Mouse (Mus musculus) cerebellum, adult 2 months (tissue): Measurements from ENCODE around the gene Lyrm7. TPM values are rescaled to one million over a fixed set of nuclear protein-coding genes. Genes with fewer than 3 reads are reported as not detected.

Source experiments
- DNase-seq, 2 experiments: peaks; one replicate each; pipeline ENCODE4 v3.0.0; 2021
- H3K27ac ChIP-seq: fragments of 200-500 bp; 2 replicates; pipeline ENCODE4 v1.5.1; 2012; ENCODE audit warnings: low read length, control low read depth, inconsistent platforms; ENCODE audit not compliant: insufficient read depth
- H3K27me3 ChIP-seq: fragments of 200-500 bp; 2 replicates; pipeline ENCODE4 v1.6.1; 2012; ENCODE audit warnings: inconsistent platforms, mild to moderate bottlenecking, low read length, moderate library complexity; ENCODE audit not compliant: control insufficient read depth, insufficient read depth
- H3K4me1 ChIP-seq: fragments of 200-500 bp; 2 replicates; pipeline ENCODE4 v1.6.1; 2011; ENCODE audit warnings: low read length; ENCODE audit not compliant: control insufficient read depth, insufficient read depth
- H3K4me3 ChIP-seq: fragments of 200-500 bp; replicated peaks from 2 replicates; pipeline ENCODE3; 2011; ENCODE audit warnings: mild to moderate bottlenecking, low read depth, low read length, control low read depth; ENCODE audit not compliant: insufficient read depth
- CTCF ChIP-seq: fragments of 200-500 bp; IDR thresholded peaks from 2 replicates; pipeline ENCODE4 v1.5.1; 2011; ENCODE audit warnings: low read depth, mild to moderate bottlenecking, control low read depth, low read length, moderate library complexity, borderline replicate concordance; ENCODE audit not compliant: insufficient read depth
- POLR2A ChIP-seq: fragments of 200-500 bp; IDR thresholded peaks from 2 replicates; pipeline ENCODE4 v1.6.1; 2011; ENCODE audit warnings: low read length, control low read depth, borderline replicate concordance; ENCODE audit not compliant: insufficient read depth
- WGBS: fragments of 180-500 bp; shearing (Covaris S2); methylation state at CpG from one replicate; pipeline ENCODE4 v1.1.7; 2018; 5-methylcytosine and 5-hydroxymethylcytosine counted together
- polyA plus RNA-seq: library from polyadenylated mRNA; depleted of rRNA; stranded (reverse); fragments of >200 nt; gene quantifications from 2 replicates; pipeline ENCODE4 v1.2.3, GENCODE M21; 2012

Gene Lyrm7
- polyA plus RNA-seq, 1 experiment = 24.3 TPM

DNA sequence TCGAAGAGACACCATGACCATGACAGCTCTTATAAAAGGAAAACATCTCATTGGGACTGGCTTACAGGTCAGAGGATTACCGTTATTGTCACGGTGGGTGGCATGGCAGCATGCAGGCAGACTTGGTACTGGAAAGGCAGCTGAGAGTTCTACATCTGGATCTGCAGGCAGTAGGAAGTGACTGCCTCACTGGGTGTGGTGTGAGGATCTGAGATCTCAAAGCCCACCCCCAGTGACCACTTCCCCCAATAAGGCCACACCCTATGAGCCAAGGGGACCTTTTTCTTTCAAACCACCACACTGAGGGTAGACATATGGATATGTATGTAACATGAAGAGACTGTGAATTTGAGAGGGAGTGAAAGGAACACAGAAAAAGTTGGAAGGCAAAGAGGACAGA lies 66.0 kb downstream of the Lyrm7 start:
- TF ChIP-seq CTCF (no peak), POLR2A (no peak)
- Histone ChIP-seq H3K4me3 (no peak overlapping the region), H3K4me1 (no peaks in the 10 kb centered on the region), H3K27ac (no peak overlapping the region), H3K27me3 (no peaks in the 10 kb centered on the region)
- no peak for DNase-seq
- 83% methylated on average over 3 of the region's 3 CpGs for WGBS

DNA sequence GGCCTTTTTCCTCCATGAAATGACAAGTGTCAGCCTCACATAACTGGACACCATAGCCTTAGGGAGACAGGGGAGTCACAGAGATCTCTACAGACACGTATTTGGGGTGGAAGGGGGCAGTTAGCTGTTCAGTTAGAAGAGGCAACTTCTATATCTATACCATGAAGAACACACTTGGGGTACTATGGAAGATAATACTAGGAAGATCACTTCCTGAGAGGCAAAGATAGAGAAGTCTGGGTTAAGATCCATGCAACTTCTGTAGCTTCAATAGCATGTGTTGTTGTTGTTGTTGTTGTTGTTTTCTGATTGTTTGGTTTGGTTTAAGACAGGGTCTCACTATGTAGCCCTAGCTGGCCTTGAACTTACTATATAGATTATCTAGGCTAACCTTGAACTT lies 67.5 kb downstream of the Lyrm7 start:
- Histone ChIP-seq H3K4me3 (no peak overlapping the region), H3K4me1 (no peaks in the 10 kb centered on the region), H3K27me3 (no peaks in the 10 kb centered on the region), H3K27ac (no peak overlapping the region)
- no peak for DNase-seq
- TF ChIP-seq POLR2A = no peak
- 80% methylated on average over 1 of the region's 1 CpGs for WGBS

DNA sequence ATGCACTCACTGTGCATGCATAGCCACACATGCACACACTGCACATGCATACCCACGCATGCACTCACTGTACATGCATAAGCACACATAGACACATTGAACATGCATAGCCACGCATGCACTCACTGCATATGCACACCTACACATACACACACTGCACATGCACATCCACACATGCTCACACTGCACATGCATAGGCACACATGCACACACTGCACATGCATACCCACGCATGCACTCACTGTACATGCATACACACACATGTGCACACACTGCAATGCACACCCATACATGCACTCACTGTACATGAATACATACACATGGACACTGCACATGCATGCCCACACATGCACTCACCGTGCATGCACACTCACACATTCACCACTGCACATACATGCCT lies 69.3 kb downstream of the Lyrm7 start:
- no peak for DNase-seq
- Histone ChIP-seq H3K27ac (no peak overlapping the region), H3K27me3 (no peaks in the 10 kb centered on the region), H3K4me1 (no peaks in the 10 kb centered on the region), H3K4me3 (no peak overlapping the region)
- TF ChIP-seq CTCF (no peak), POLR2A (no peak)
- 94% methylated on average over 4 of the region's 4 CpGs for WGBS

DNA sequence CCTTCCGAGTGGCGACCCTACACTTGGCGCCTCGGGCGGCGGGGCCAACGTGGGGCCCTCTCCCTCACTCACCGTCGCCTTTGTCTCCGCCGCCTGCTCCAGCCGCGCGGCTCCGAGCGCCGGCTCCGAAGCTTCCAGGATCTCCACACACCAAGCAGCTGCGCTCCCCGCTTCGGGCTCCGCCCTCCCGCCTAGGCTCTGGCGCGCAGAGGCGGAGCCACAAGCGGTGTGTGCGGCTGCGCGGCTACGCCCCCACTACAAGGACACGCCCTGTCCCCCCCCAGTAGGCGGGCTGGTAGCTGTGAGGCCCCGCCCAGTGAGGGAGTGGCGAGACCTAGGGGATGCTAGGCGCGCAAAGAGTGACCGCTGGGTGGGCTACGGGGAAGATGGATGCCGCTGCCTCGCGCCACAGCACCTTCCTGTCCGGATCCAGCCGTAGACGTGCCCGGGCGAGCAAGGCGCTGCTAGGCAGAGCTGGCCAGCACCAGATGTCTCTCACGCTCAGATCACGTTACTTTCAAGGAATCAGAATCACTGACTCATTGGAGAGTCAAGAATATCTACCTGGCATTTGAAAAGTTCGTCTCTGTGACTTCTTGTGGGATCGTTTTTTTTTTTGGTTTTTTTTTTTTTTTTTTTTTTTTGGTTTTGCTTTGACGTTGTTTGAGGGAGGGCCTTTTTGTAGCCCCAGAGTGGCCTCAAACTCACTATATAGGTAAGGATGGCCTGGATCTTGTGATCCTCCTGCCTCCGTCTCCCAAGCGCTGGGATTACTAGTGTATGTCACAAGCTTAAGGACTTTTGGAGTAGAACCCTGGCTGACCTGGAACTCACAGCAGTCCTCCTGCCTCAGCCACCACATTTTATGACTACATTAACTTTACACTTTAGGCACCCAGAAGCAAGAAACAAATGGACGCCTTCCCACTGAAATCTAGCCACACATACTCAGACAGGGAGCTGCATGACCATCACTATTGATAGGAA lies 72.9 kb downstream of the Lyrm7 start, which contains the start of gene Cdc42se2:
Gene Cdc42se2, minus strand, starts transcription at position 188 of the 987 bp plus-strand sequence.
- H3K4me1 ChIP-seq = no peaks in the 10 kb centered on the region
- no peaks in the 10 kb centered on the region for H3K27me3 ChIP-seq
- peak within 1 kb of the TSS; percentile 73 for H3K4me3 ChIP-seq
- peak; percentile 95 to 96 for DNase-seq
- WGBS = 3% methylated on average over 56 of the region's 56 CpGs
- H3K27ac ChIP-seq = peak within 1 kb of the TSS; percentile 42
- no peak for TF ChIP-seq CTCF
- TF ChIP-seq POLR2A = peak; percentile 76; the same call in 1 of the 2 replicates

DNA sequence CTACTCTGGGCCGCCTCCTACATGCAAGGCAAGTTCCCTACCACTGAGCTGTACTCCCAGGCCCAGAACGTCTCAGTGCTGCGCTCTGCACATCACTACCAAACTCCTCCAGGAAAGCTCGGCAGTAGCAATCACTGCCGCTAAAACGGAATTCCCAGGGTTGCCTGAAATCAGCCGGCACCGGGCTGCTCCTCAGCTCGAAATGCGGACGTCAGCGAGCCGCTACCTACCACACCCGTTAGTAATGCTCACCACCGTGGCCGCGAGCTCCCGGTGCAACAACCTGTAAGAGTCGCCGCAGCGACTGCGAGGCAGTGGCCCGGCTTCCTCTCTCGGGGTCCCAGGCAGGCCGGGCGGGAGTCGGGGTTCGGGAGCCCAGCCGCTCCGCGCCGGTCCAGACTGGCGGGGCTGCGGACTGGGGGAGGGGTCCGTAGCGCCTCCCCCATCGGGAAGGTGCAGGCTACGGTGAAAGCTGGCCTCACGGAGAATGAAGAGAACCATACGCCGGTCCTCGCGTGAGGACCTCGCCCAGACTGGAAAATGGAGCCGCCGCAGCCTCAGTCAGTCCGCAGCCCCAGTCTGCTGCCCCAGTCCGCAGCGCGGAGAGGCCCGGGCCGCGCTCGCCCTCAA lies 73.7 kb downstream of the Lyrm7 start:
- TF ChIP-seq CTCF (no peak), POLR2A (no peak)
- DNase-seq = peak in 1 of 2 experiments; percentile 48
- Histone ChIP-seq H3K4me3 (peak overlapping the region; percentile 73), H3K4me1 (no peaks in the 10 kb centered on the region), H3K27ac (peak overlapping the region; percentile 42), H3K27me3 (no peaks in the 10 kb centered on the region)
- under 1% methylated on average over 54 of the region's 54 CpGs for WGBS

DNA sequence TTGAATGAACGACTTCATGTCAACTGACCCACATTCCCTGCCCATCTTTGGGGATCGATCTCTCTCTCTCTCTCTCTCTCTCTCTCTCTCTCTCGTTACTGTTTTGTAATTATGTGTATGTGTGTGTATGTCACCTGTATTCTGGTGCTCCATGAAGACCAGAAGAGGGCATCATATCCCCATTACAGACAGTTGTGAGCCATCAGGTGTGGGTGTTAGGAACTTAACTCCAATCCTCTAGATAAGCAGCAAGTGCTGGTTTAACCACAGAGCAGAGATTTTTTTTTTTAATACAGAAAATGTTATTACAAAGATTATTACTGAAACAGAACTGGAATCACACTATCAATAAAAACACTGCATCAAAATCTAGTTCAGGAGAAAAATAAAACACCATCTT lies 75.2 kb downstream of the Lyrm7 start:
- TF ChIP-seq CTCF = no peak
- no peak for TF ChIP-seq POLR2A
- H3K4me1 ChIP-seq = no peaks in the 10 kb centered on the region
- H3K4me3 ChIP-seq = no peak overlapping the region
- no peaks in the 10 kb centered on the region for H3K27me3 ChIP-seq
- WGBS = 80% methylated on average over 3 of the region's 3 CpGs
- no peak overlapping the region for H3K27ac ChIP-seq
- no peak for DNase-seq

DNA sequence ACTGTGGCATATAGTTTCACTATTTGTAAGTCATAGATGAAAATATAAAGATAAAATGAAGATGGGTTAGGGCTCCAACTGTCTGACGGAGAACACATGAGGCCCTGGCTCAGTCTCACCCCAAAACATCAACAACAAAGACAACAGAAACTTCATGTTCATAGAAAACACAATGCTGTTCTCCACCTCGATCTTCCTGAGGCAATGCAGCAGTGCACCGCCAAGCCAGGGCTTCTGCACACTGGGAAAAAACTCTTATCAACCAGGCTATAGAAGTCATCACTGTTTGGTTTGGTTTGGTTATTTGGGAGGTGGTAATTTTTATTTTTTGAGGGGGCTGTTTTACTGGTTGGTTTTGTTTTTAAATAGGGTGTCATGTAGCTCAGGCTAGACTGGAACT lies 76.3 kb downstream of the Lyrm7 start:
- Histone ChIP-seq H3K27me3 (no peaks in the 10 kb centered on the region), H3K27ac (no peak overlapping the region), H3K4me1 (no peaks in the 10 kb centered on the region), H3K4me3 (no peak overlapping the region)
- TF ChIP-seq POLR2A (no peak), CTCF (no peak)
- no peak for DNase-seq
- 85% methylated on average over 3 of the region's 3 CpGs for WGBS
